Comparison of ENCODE assay signal across 36 mouse cellular contexts in genomic region chr16:22891733-22892154, GRCm38 (mm10). TPM values are rescaled to one million over a fixed set of nuclear protein-coding genes. Genes with fewer than 3 reads are reported as not detected.
DNase-seq lines count a peak whose midpoint lies in the region; ATAC-seq and TF ChIP-seq lines count a peak whose summit lies in the region.
"Had no signal": no experiment of that assay in that cellular context is flagged by ENCODE, and none has a peak within 500 bp of the region (broad histone marks: within the 10 kb centered on the region; RNA-seq: fewer than 3 reads in every experiment).

No protein-coding gene starts in this region.

- peaks cover 0 to 17% of the 10 kb centered on the region in 2 experiments; a peak in 3 of 4 replicates for H3K4me1 ChIP-seq in liver, embryonic 14.5 days (replicated peaks; ENCODE audit: control insufficient read depth in 2 of 2, insufficient read depth in 2 of 2, low read length in 1 of 2)
- no peaks in the 10 kb centered on the region for H3K4me1 ChIP-seq in midbrain, embryonic 16.5 days (ENCODE audit: control insufficient read depth, insufficient read depth, low read length)
- peaks cover 11% of the 10 kb centered on the region for H3K4me1 ChIP-seq in hindbrain, embryonic 10.5 days (replicated peaks)
- H3K4me1 ChIP-seq: embryonic facial prominence, embryonic 15.5 days; heart, embryonic 13.5 days; limb, embryonic 13.5 days; midbrain, embryonic 15.5 days had no signal

- ATAC-seq in liver, embryonic 14.5 days (ENCODE audit: insufficient read depth), result peak; percentile 68
- no peak for ATAC-seq in midbrain, embryonic 16.5 days
- ATAC-seq: forebrain, embryonic 14.5 days; hindbrain, embryonic 16.5 days; midbrain, embryonic 15.5 days had no signal

- WGBS in liver, embryonic 14.5 days (ENCODE audit: insufficient replicate concordance), result 65% methylated on average over 8 of the region's 8 CpGs
- 93% methylated on average over 8 of the region's 8 CpGs for WGBS in midbrain, embryonic 16.5 days
- 93% methylated on average over 8 of the region's 8 CpGs for WGBS in hindbrain, embryonic 10.5 days

- H3K4me3 ChIP-seq in liver, embryonic 14.5 days (ENCODE audit: insufficient read depth in 1 of 2, low read depth in 2 of 2, low read length in 2 of 2), result peak overlapping the region; percentile 45
- no peak overlapping the region for H3K4me3 ChIP-seq in midbrain, embryonic 16.5 days (ENCODE audit: low read depth, low read length)
- H3K4me3 ChIP-seq in hindbrain, embryonic 10.5 days, result no peak overlapping the region
- H3K4me3 ChIP-seq: embryonic facial prominence, embryonic 10.5 days; embryonic facial prominence, embryonic 15.5 days; heart, embryonic 13.5 days; limb, embryonic 13.5 days; midbrain, embryonic 15.5 days had no signal

- peak; percentile 32 to 66 for DNase-seq in heart, adult 18-20 months
- no peak for DNase-seq in heart, postnatal 14 days
- DNase-seq in heart, postnatal 25 days (ENCODE audit: low spot score), result peak; percentile 35
- no peak for DNase-seq in heart, adult 8-10 months (ENCODE audit: low spot score)
- DNase-seq in liver, embryonic 14.5 days (ENCODE audit: low read depth in 3 of 3, low spot score in 3 of 3), result peak; percentile 34 to 36 (median 35)
- DNase-seq in hindbrain, embryonic 10.5 days (ENCODE audit: low spot score), result no peak
- DNase-seq in adipocyte (ENCODE audit: low spot score), result no peak
- DNase-seq: adrenal gland, postnatal 25 days; cerebellum, adult 18-20 months; cerebellum, postnatal 14 days; gastrocnemius, postnatal 25 days; kidney, adult 8-10 months; kidney, postnatal 4 days; lung, embryonic 14.5 days; lung, postnatal 14 days; right cerebral cortex, postnatal 25 days; thymus, postnatal 14 days had no signal

- H3K36me3 ChIP-seq in liver, embryonic 14.5 days (replicated peaks; ENCODE audit: control insufficient read depth, insufficient read depth, low read depth), result no peaks in the 10 kb centered on the region; the same call in 1 of the 2 replicates
- H3K36me3 ChIP-seq in midbrain, embryonic 16.5 days (ENCODE audit: control insufficient read depth, insufficient read depth, low read length), result no peaks in the 10 kb centered on the region
- no peaks in the 10 kb centered on the region for H3K36me3 ChIP-seq in hindbrain, embryonic 10.5 days
- H3K36me3 ChIP-seq: embryonic facial prominence, embryonic 10.5 days; embryonic facial prominence, embryonic 15.5 days; heart, embryonic 13.5 days; limb, embryonic 13.5 days; midbrain, embryonic 15.5 days had no signal

- TF ChIP-seq CTCF in liver, embryonic 14.5 days (IDR thresholded peaks at IDR 0.05; ENCODE audit: low read depth), result no peak

- H3K9ac ChIP-seq in liver, embryonic 14.5 days (replicated peaks), result no peak overlapping the region; the same call in 1 of the 2 replicates
- no peak overlapping the region for H3K9ac ChIP-seq in midbrain, embryonic 16.5 days (ENCODE audit: low read depth, low read length)
- H3K9ac ChIP-seq: embryonic facial prominence, embryonic 15.5 days; heart, embryonic 13.5 days; limb, embryonic 13.5 days; lung, embryonic 14.5 days; midbrain, embryonic 15.5 days had no signal

- intact Hi-C loops in heart, postnatal 14 days (cut with DNase I), result no loop called here
- intact Hi-C loops in heart, postnatal 25 days (cut with DNase I), result no loop called here

- 0 out of 2 replicates have a peak, but pooled peaks have one; percentile 12 for TF ChIP-seq EP300 in liver, embryonic 14.5 days (IDR thresholded peaks at IDR 0.05; ENCODE audit: low read depth)

- no peaks in the 10 kb centered on the region for H3K9me3 ChIP-seq in liver, embryonic 14.5 days (ENCODE audit: control insufficient read depth, low read length)
- H3K9me3 ChIP-seq in midbrain, embryonic 16.5 days (replicated peaks; ENCODE audit: control insufficient read depth, low read length, poor library complexity, severe bottlenecking), result no peaks in the 10 kb centered on the region
- no peaks in the 10 kb centered on the region for H3K9me3 ChIP-seq in hindbrain, embryonic 10.5 days
- H3K9me3 ChIP-seq: embryonic facial prominence, embryonic 10.5 days; embryonic facial prominence, embryonic 15.5 days; heart, embryonic 13.5 days; limb, embryonic 13.5 days; midbrain, embryonic 15.5 days had no signal

- no peaks in the 10 kb centered on the region for H3K27me3 ChIP-seq in liver, embryonic 14.5 days (ENCODE audit: control insufficient read depth, insufficient read depth, low read length)
- H3K27me3 ChIP-seq in midbrain, embryonic 16.5 days (ENCODE audit: control insufficient read depth, insufficient read depth, low read depth, low read length), result no peaks in the 10 kb centered on the region
- no peaks in the 10 kb centered on the region for H3K27me3 ChIP-seq in hindbrain, embryonic 10.5 days (ENCODE audit: insufficient read depth, poor library complexity, severe bottlenecking)
- H3K27me3 ChIP-seq: embryonic facial prominence, embryonic 15.5 days; limb, embryonic 13.5 days; midbrain, embryonic 15.5 days had no signal

- no peak overlapping the region for H3K4me2 ChIP-seq in liver, embryonic 14.5 days (ENCODE audit: low read depth)
- H3K4me2 ChIP-seq in midbrain, embryonic 16.5 days (ENCODE audit: low read length), result no peak overlapping the region
- H3K4me2 ChIP-seq: embryonic facial prominence, embryonic 15.5 days; heart, embryonic 13.5 days; limb, embryonic 13.5 days; lung, embryonic 14.5 days; midbrain, embryonic 15.5 days had no signal

- peak overlapping the region; percentile 23 for H3K27ac ChIP-seq in liver, embryonic 14.5 days
- H3K27ac ChIP-seq in midbrain, embryonic 16.5 days (ENCODE audit: low read length), result no peak overlapping the region
- H3K27ac ChIP-seq in hindbrain, embryonic 10.5 days, result no peak overlapping the region
- H3K27ac ChIP-seq: embryonic facial prominence, embryonic 10.5 days; embryonic facial prominence, embryonic 15.5 days; heart, embryonic 13.5 days; kidney, postnatal 0 days; limb, embryonic 13.5 days; midbrain, embryonic 15.5 days had no signal

RNA-seq across cellular contexts. Expression of gene Ahsg, which starts 0.7 kb away (rescaled TPM):
- 10 to 100 TPM in 1 of 2 experiments, 1 to 10 TPM in 1; 8.4 to 13.5 TPM for total RNA-seq in heart, adult 18-20 months (2021)
- 10 to 100 TPM in 1 of 2 experiments, 1 to 10 TPM in 1; 8.8 to 16.6 TPM for total RNA-seq in heart, postnatal 14 days (2021)
- 10 to 100 TPM in 1 of 2 experiments, 1 to 10 TPM in 1; 9.7 to 11.6 TPM for total RNA-seq in heart, postnatal 25 days (2021)
- 1 to 10 TPM; 5.3 to 8.9 (median 6.8) TPM for total RNA-seq in heart, adult 8-10 months (2022)
- polyA plus RNA-seq in liver, embryonic 14.5 days (2012; rRNA removed), result 1,135 and 1,143 TPM in 2 replicates
- polyA plus RNA-seq in liver, embryonic 14.5 days (2014; fragmentation: Nextera tagmentation; extraction: Ambion mirVana), result 1,052 and 1,153 TPM in 2 replicates
- polyA plus RNA-seq in midbrain, embryonic 16.5 days (2015; fragmentation: Nextera tagmentation; extraction: Ambion mirVana), result not detected in 2 replicates
- 0.31 TPM in 1 of 2 replicates, not detected in the other for polyA plus RNA-seq in hindbrain, embryonic 10.5 days (2016; fragmentation: Nextera tagmentation; extraction: Ambion mirVana)
- total RNA-seq: gastrocnemius, postnatal 25 days; layer of hippocampus, adult 8-10 months; layer of hippocampus, postnatal 25 days; left cerebral cortex, postnatal 36 days; neutrophil, adult 5-6 weeks had no signal
- polyA plus RNA-seq: embryonic facial prominence, embryonic 10.5 days; forebrain, embryonic 14.5 days; hindbrain, embryonic 11.5 days; hindbrain, embryonic 16.5 days; limb, embryonic 13.5 days; midbrain, embryonic 15.5 days; neural tube, embryonic 11.5 days had no signal

RNA-seq across cellular contexts. Expression of gene Fetub, which starts 26.4 kb away (rescaled TPM):
- total RNA-seq in heart, adult 18-20 months (2021), result 1 to 10 TPM in 1 of 2 experiments, under 1 TPM in 1; 0.37 to 2.3 TPM
- not detected for total RNA-seq in heart, postnatal 14 days (2021)
- under 1 TPM in 1 of 2 experiments, not detected in 1; 0.21 TPM for total RNA-seq in heart, postnatal 25 days (2021)
- total RNA-seq in heart, adult 8-10 months (2022), result under 1 TPM in 3 of 4 experiments, not detected in 1; 0.16 to 0.28 (median 0.20) TPM
- polyA plus RNA-seq in liver, embryonic 14.5 days (2012; rRNA removed), result 1.5 and 1.6 TPM in 2 replicates
- 2.2 and 2.3 TPM in 2 replicates for polyA plus RNA-seq in liver, embryonic 14.5 days (2014; fragmentation: Nextera tagmentation; extraction: Ambion mirVana)
- polyA plus RNA-seq in midbrain, embryonic 16.5 days (2015; fragmentation: Nextera tagmentation; extraction: Ambion mirVana), result not detected in 2 replicates
- not detected in 2 replicates for polyA plus RNA-seq in hindbrain, embryonic 10.5 days (2016; fragmentation: Nextera tagmentation; extraction: Ambion mirVana)
- total RNA-seq: gastrocnemius, postnatal 25 days; left cerebral cortex, adult 8-10 months; left cerebral cortex, postnatal 36 days; neutrophil, adult 5-6 weeks had no signal
- polyA plus RNA-seq: embryonic facial prominence, embryonic 10.5 days; forebrain, embryonic 14.5 days; heart, embryonic 13.5 days; hindbrain, embryonic 11.5 days; hindbrain, embryonic 16.5 days; intestine, embryonic 14.5 days; limb, embryonic 13.5 days; lung, embryonic 14.5 days; midbrain, embryonic 15.5 days; neural tube, embryonic 11.5 days had no signal

RNA-seq across cellular contexts. Expression of gene Dnajb11, which starts 34.1 kb away (rescaled TPM):
- 10 to 100 TPM; 47.1 to 50.0 TPM for total RNA-seq in heart, adult 18-20 months (2021)
- total RNA-seq in heart, postnatal 14 days (2021), result 10 to 100 TPM; 47.6 to 54.3 TPM
- 10 to 100 TPM; 54.0 to 65.7 TPM for total RNA-seq in heart, postnatal 25 days (2021)
- total RNA-seq in heart, adult 8-10 months (2022), result 10 to 100 TPM; 43.8 to 68.4 (median 55.3) TPM
- polyA plus RNA-seq in liver, embryonic 14.5 days (2012; rRNA removed), result 15.1 and 25.9 TPM in 2 replicates
- polyA plus RNA-seq in liver, embryonic 14.5 days (2014; fragmentation: Nextera tagmentation; extraction: Ambion mirVana), result 54.3 and 54.9 TPM in 2 replicates
- polyA plus RNA-seq in midbrain, embryonic 16.5 days (2015; fragmentation: Nextera tagmentation; extraction: Ambion mirVana), result 97.4 and 97.7 TPM in 2 replicates
- 93.2 and 98.3 TPM in 2 replicates for polyA plus RNA-seq in hindbrain, embryonic 10.5 days (2016; fragmentation: Nextera tagmentation; extraction: Ambion mirVana)

RNA-seq across cellular contexts. Expression of gene Tbccd1, which starts 34.3 kb away (rescaled TPM):
- total RNA-seq in heart, adult 18-20 months (2021), result 10 to 100 TPM; 12.7 to 12.8 TPM
- 1 to 10 TPM; 9.1 to 9.9 TPM for total RNA-seq in heart, postnatal 14 days (2021)
- 10 to 100 TPM; 11.1 to 13.4 TPM for total RNA-seq in heart, postnatal 25 days (2021)
- total RNA-seq in heart, adult 8-10 months (2022), result 10 to 100 TPM; 10.8 to 13.5 (median 12.1) TPM
- 20.3 and 25.6 TPM in 2 replicates for polyA plus RNA-seq in liver, embryonic 14.5 days (2012; rRNA removed)
- 23.5 and 24.8 TPM in 2 replicates for polyA plus RNA-seq in liver, embryonic 14.5 days (2014; fragmentation: Nextera tagmentation; extraction: Ambion mirVana)
- 20.5 and 24.0 TPM in 2 replicates for polyA plus RNA-seq in midbrain, embryonic 16.5 days (2015; fragmentation: Nextera tagmentation; extraction: Ambion mirVana)
- 32.3 and 37.6 TPM in 2 replicates for polyA plus RNA-seq in hindbrain, embryonic 10.5 days (2016; fragmentation: Nextera tagmentation; extraction: Ambion mirVana)

RNA-seq across cellular contexts. Expression of gene Hrg, which starts 59.1 kb away (rescaled TPM):
- total RNA-seq in heart, adult 18-20 months (2021), result not detected
- total RNA-seq in heart, postnatal 14 days (2021), result not detected
- not detected for total RNA-seq in heart, postnatal 25 days (2021)
- not detected for total RNA-seq in heart, adult 8-10 months (2022)
- 0.16 and 0.28 TPM in 2 replicates for polyA plus RNA-seq in liver, embryonic 14.5 days (2012; rRNA removed)
- polyA plus RNA-seq in liver, embryonic 14.5 days (2014; fragmentation: Nextera tagmentation; extraction: Ambion mirVana), result 0.71 and 1.0 TPM in 2 replicates
- polyA plus RNA-seq in midbrain, embryonic 16.5 days (2015; fragmentation: Nextera tagmentation; extraction: Ambion mirVana), result 0.24 TPM in 2 replicates
- polyA plus RNA-seq in hindbrain, embryonic 10.5 days (2016; fragmentation: Nextera tagmentation; extraction: Ambion mirVana), result 0.15 TPM in 1 of 2 replicates, not detected in the other
- total RNA-seq: gastrocnemius, postnatal 25 days; layer of hippocampus, adult 8-10 months; layer of hippocampus, postnatal 25 days; left cerebral cortex, adult 8-10 months; left cerebral cortex, postnatal 36 days; neutrophil, adult 5-6 weeks had no signal
- polyA plus RNA-seq: forebrain, embryonic 14.5 days; heart, embryonic 13.5 days; hindbrain, embryonic 16.5 days; intestine, embryonic 14.5 days; limb, embryonic 13.5 days; lung, embryonic 14.5 days; stomach, embryonic 16.5 days; urinary bladder, adult 2 months had no signal

Comparison
In these comparisons a context has a peak if more than half of its experiments do, and no peak if none do; other contexts are left out.
1. DNase-seq: peak in heart, adult 18-20 months (2 of 2), heart, postnatal 25 days (single experiment) and liver, embryonic 14.5 days (3 of 3); none in heart, postnatal 14 days (0 of 2), heart, adult 8-10 months (single experiment), hindbrain, embryonic 10.5 days (single experiment) and adipocyte (single experiment).
2. H3K4me3 ChIP-seq: peak in liver, embryonic 14.5 days (2 of 2); none in midbrain, embryonic 16.5 days (single experiment) and hindbrain, embryonic 10.5 days (single experiment).